Mouse (Mus musculus): ENCODE data around the gene Tigar.

DNA sequence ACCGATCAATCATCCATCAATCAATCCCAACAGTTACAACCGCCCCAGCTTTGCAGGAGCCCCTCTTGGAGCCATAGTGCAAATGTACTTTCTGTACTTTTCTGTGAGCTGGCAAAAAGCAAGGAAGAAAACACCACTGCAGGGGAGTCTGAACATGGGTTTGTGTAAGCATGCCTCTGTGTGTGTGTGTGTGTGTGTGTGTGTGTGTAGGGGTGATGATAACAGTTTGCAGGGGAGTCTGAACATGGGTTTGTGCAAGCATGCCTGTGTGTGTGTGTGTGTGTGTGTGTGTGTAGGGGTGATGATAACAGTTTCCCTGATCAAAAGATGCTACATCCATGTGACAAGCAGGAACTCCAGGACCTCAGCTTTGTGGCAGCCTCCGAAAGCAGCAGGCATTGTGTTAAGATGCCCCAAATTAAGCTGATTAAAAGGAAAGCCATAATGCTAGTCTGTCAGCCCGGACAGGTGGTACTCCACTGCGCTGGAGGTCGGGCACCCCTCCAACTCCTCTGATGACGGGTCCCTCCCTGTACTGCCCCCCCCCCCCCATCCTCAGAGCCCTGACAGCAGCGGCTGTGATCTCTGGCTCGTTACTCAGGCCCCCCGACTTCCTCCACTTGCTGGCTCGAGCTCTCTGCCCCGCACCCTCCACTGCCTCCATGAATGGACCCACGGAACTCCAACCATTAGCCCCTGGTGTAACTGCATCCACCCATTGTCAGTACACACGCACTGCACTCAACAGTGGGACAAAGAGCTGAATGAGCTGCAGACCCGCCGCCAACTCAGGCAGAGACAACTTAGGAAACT is 24.3 kb upstream of the Tigar start:
- TF ChIP-seq CTCF (IDR thresholded peaks at IDR 0.05; ENCODE audit: low read depth, low read length) (no peak), GATA2 (IDR thresholded peaks at IDR 0.05; ENCODE audit: borderline replicate concordance, low read depth, low read length) (no peak), GATA1 (IDR thresholded peaks at IDR 0.05; ENCODE audit: borderline replicate concordance, low read length) (no peak), POLR2AphosphoS5 (IDR thresholded peaks at IDR 0.05; ENCODE audit: insufficient replicate concordance, low read depth, low read length) (no peak)
